Mouse (Mus musculus): ENCODE results near the gene Scfd1. TPM values are rescaled to one million over a fixed set of nuclear protein-coding genes. Genes with fewer than 3 reads are reported as not detected.

Scfd1 gene
- polyA plus RNA-seq, 1 experiment from 2014 or later, result 91.8 TPM

Other genes starting within 250 kb of the Scfd1 start
- 35.7 and 36.5 TPM in 2 replicates for gene G2e3, start 29.4 kb upstream of the Scfd1 start, polyA plus RNA-seq (2015; fragmentation: Nextera tagmentation; extraction: Ambion mirVana)
- 4.1 and 4.6 TPM in 2 replicates for gene Coch, start 215.8 kb downstream of the Scfd1 start, polyA plus RNA-seq (2015; fragmentation: Nextera tagmentation; extraction: Ambion mirVana)

Measured in embryonic facial prominence, embryonic 13.5 days (tissue).